Mouse (Mus musculus): Measurements from ENCODE around the gene Gm42688. TPM values are rescaled to one million over a fixed set of nuclear protein-coding genes. Genes with fewer than 3 reads are reported as not detected.

The Gm42688 gene
- polyA plus RNA-seq, 1 experiment from 2014 or later, result 2.9 TPM

DNA sequence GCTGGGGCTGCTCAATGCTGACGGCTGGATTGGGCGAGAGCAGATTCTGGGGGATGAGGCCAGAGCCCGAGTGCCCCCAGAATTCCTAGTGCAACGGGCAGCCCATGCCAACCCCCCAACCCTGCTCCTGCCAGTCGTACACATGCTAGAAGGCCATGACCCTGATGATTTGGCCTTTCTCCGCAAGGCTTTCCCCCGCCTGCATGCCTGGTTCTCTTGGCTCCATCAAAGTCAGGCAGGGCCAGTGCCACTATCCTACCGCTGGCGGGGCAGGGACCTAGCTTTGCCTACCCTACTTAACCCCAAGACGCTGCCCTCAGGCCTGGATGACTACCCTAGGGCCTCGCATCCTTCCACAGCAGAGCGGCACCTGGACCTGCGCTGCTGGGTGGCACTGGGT lies 16.2 kb downstream of the Gm42688 start:
- H3K9ac ChIP-seq, result no peak overlapping the region
- ATAC-seq (ENCODE audit: insufficient read depth) (no peak), DNase-seq (no peak)
- peaks cover 31% of the 10 kb centered on the region for H3K36me3 ChIP-seq (ENCODE audit: insufficient read depth)
- H3K4me3 ChIP-seq (ENCODE audit: low read depth, low read length), result no peak overlapping the region
- no peak for TF ChIP-seq CTCF (IDR thresholded peaks at IDR 0.05; ENCODE audit: low read depth)
- WGBS, result 87% methylated on average over 13 of the region's 13 CpGs
- H3K27ac ChIP-seq (ENCODE audit: low read depth), result no peak overlapping the region
- H3K4me1 ChIP-seq (ENCODE audit: insufficient read depth), result peaks cover 10% of the 10 kb centered on the region
- no peak overlapping the region for H3K4me2 ChIP-seq
- no peaks in the 10 kb centered on the region for H3K27me3 ChIP-seq (ENCODE audit: insufficient read depth, low read length)
- no peaks in the 10 kb centered on the region for H3K9me3 ChIP-seq (ENCODE audit: low read depth, low read length)

DNA sequence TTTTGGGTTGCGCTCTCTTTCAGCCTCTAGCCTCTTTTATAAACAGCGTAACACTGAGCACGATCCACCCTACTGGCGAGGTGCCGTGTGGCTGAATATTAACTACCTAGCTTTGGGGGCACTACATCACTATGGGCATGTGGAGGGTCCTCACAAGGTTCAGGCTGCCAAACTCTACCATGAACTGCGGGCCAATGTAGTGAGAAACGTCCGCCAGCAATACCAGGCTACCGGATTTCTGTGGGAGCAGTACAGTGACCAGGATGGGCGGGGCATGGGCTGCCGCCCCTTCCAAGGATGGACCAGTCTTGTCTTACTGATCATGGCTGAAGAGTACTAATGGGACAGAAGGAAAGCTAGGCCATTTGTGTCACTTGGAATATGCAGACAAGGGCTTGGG lies 17.0 kb downstream of the Gm42688 start:
- no peak for TF ChIP-seq CTCF (IDR thresholded peaks at IDR 0.05; ENCODE audit: low read depth)
- peaks cover 13% of the 10 kb centered on the region for H3K4me1 ChIP-seq (ENCODE audit: insufficient read depth)
- H3K4me3 ChIP-seq (ENCODE audit: low read depth, low read length), result no peak overlapping the region

GRCm38 (mm10) chr6:83118825-83119733 lies 17.7 kb downstream of the Gm42688 start:
- DNase-seq, result no peak
- 78% methylated on average over 14 of the region's 14 CpGs for WGBS
- H3K36me3 ChIP-seq (ENCODE audit: insufficient read depth), result peaks cover 34% of the 10 kb centered on the region
- H3K9ac ChIP-seq, result 0 out of 2 replicates have a peak overlapping the region, but pooled peaks have one; percentile 6
- no peaks in the 10 kb centered on the region for H3K9me3 ChIP-seq (ENCODE audit: low read depth, low read length)
- H3K4me2 ChIP-seq, result peak overlapping the region; percentile 98; the same call in 1 of the 2 replicates
- H3K4me1 ChIP-seq (ENCODE audit: insufficient read depth), result peaks cover 13% of the 10 kb centered on the region
- H3K27ac ChIP-seq (ENCODE audit: low read depth), result no peak overlapping the region
- H3K4me3 ChIP-seq (ENCODE audit: low read depth, low read length), result no peak overlapping the region
- ATAC-seq (ENCODE audit: insufficient read depth), result no peak
- H3K27me3 ChIP-seq (ENCODE audit: insufficient read depth, low read length), result no peaks in the 10 kb centered on the region
- no peak for TF ChIP-seq CTCF (IDR thresholded peaks at IDR 0.05; ENCODE audit: low read depth)

More for the DNA sequence above, 17.0 kb downstream of the Gm42688 start:
- Histone ChIP-seq H3K36me3 (ENCODE audit: insufficient read depth) (peaks cover 31% of the 10 kb centered on the region), H3K4me2 (no peak overlapping the region), H3K9ac (no peak overlapping the region), H3K27ac (ENCODE audit: low read depth) (no peak overlapping the region), H3K27me3 (ENCODE audit: insufficient read depth, low read length) (no peaks in the 10 kb centered on the region), H3K9me3 (ENCODE audit: low read depth, low read length) (no peaks in the 10 kb centered on the region)
- DNase-seq (no peak), ATAC-seq (ENCODE audit: insufficient read depth) (no peak)
- WGBS, result 75% methylated on average over 11 of the region's 11 CpGs

- Histone ChIP-seq H3K4me3 (ENCODE audit: low read depth, low read length) (peak overlapping the region; percentile 79), H3K9ac (peak overlapping the region; percentile 66; the same call in 1 of the 2 replicates), H3K36me3 (ENCODE audit: insufficient read depth) (peaks cover 34% of the 10 kb centered on the region), H3K27me3 (ENCODE audit: insufficient read depth, low read length) (no peaks in the 10 kb centered on the region), H3K27ac (ENCODE audit: low read depth) (no peak overlapping the region), H3K4me1 (ENCODE audit: insufficient read depth) (peaks cover 17% of the 10 kb centered on the region), H3K4me2 (peak overlapping the region; percentile 98), H3K9me3 (ENCODE audit: low read depth, low read length) (no peaks in the 10 kb centered on the region)
- ATAC-seq (ENCODE audit: insufficient read depth) (no peak), DNase-seq (no peak)
- 76% methylated on average over 7 of the region's 7 CpGs for WGBS
- TF ChIP-seq CTCF (IDR thresholded peaks at IDR 0.05; ENCODE audit: low read depth), result no peak
These were observed 18.3 kb downstream of the Gm42688 start for GRCm38 (mm10) chr6:83119734-83120051.

DNA sequence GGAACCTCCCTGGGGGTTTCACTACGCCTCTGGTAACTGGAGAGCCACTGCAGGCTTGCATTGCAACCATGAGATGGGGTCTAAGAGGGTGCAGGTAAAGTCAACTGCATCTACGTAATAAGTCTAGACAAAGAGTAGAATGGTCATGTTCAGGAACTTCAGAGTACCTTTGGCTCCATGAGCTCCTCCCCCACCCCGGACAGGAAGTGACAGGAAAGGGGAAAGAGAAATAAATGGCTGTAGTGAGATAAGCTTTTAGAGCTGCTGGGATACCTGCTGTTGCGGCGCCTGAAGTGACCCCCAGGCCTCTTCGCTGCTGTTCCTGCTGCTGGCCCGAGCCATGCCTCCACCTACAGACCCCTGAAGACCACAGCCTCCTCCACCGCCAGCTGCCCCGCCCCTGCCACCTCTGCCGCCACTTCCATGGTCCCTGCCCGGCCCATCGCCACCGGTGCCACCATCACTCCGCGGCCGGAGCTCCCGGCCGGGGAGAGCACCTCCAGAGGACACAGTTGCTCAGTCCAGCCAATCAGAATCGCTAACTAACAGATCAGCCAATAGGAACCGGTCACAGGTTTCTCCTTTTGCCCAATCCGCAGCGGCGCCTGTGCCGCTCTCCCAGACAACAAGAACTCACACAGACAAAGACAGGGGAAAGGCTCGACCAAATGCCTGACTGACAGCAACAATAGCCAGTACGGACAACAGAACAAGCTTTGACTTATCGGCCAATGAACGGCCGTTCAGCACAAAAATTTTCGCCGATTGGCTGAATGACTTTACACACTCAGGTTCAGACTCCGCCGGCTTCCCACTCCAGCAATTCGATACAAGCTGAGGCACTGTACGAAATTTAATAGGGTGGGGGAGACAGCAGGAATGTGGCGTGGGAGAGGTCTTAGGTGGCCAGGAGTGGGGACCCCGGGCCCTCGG lies 19.8 kb downstream of the Gm42688 start, which contains the start of gene Wbp1:
Gene Wbp1, minus strand, starts transcription at position 630 of the 933 bp plus-strand sequence.
- TF ChIP-seq CTCF (IDR thresholded peaks at IDR 0.05; ENCODE audit: low read depth), result no peak
- under 1% methylated on average over 38 of the region's 38 CpGs for WGBS
- DNase-seq (peak; percentile 98), ATAC-seq (ENCODE audit: insufficient read depth) (peak; percentile 92)
- H3K9ac ChIP-seq, result peak within 1 kb of the TSS; percentile 88
- peak within 1 kb of the TSS; percentile 98 for H3K27ac ChIP-seq (ENCODE audit: low read depth)
- peak within 1 kb of the TSS; percentile 98 for H3K4me2 ChIP-seq
- peaks cover 18% of the 10 kb centered on the region for H3K4me1 ChIP-seq (ENCODE audit: insufficient read depth)
- peaks cover 34% of the 10 kb centered on the region for H3K36me3 ChIP-seq (ENCODE audit: insufficient read depth)
- peak within 1 kb of the TSS; percentile 79 for H3K4me3 ChIP-seq (ENCODE audit: low read depth, low read length)
- no peaks in the 10 kb centered on the region for H3K9me3 ChIP-seq (ENCODE audit: low read depth, low read length)
- no peaks in the 10 kb centered on the region for H3K27me3 ChIP-seq (ENCODE audit: insufficient read depth, low read length)

- WGBS, result 1% methylated on average over 49 of the region's 52 CpGs
- H3K4me1 ChIP-seq (ENCODE audit: insufficient read depth), result peaks cover 13% of the 10 kb centered on the region
- ATAC-seq (ENCODE audit: insufficient read depth), result no peak; the same call in 1 of the 2 replicates
- peak overlapping the region; percentile 88 for H3K9ac ChIP-seq
- peak; percentile 49 for DNase-seq
- H3K4me3 ChIP-seq (ENCODE audit: low read depth, low read length), result peak overlapping the region; percentile 79
- H3K27ac ChIP-seq (ENCODE audit: low read depth), result peak overlapping the region; percentile 98
- peak overlapping the region; percentile 98 for H3K4me2 ChIP-seq
- no peaks in the 10 kb centered on the region for H3K9me3 ChIP-seq (ENCODE audit: low read depth, low read length)
- peaks cover 28% of the 10 kb centered on the region for H3K36me3 ChIP-seq (ENCODE audit: insufficient read depth)
- TF ChIP-seq CTCF (IDR thresholded peaks at IDR 0.05; ENCODE audit: low read depth), result no peak
- no peaks in the 10 kb centered on the region for H3K27me3 ChIP-seq (ENCODE audit: insufficient read depth, low read length)
These were observed 20.7 kb downstream of the Gm42688 start for GRCm38 (mm10) chr6:83121863-83122710.
